Mouse (Mus musculus): ENCODE measurements around the gene Dnajc2. TPM values are rescaled to one million over a fixed set of nuclear protein-coding genes. Genes with fewer than 3 reads are reported as not detected.

Gene Dnajc2
- 92.6 and 99.3 TPM in 2 replicates for polyA plus RNA-seq (2014; fragmentation: Nextera tagmentation; extraction: Ambion mirVana)

GRCm38 (mm10) chr5:21785053-21785452, at the start of gene Dnajc2, which contains the start of gene Psmc2:
Gene Dnajc2 (minus strand): TSS chr5:21785251.
Gene Psmc2 (plus strand): TSS chr5:21785283.
- Histone ChIP-seq H3K9me3 (ENCODE audit: control insufficient read depth, low read length) (no peaks in the 10 kb centered on the region), H3K36me3 (ENCODE audit: control insufficient read depth, insufficient read depth, low read length) (peaks cover 30% of the 10 kb centered on the region), H3K9ac (ENCODE audit: low read depth, low read length) (peak within 1 kb of the TSS; percentile 77), H3K27me3 (ENCODE audit: control insufficient read depth, insufficient read depth, low read length) (no peaks in the 10 kb centered on the region), H3K4me2 (replicated peaks; ENCODE audit: low read depth, low read length) (peak within 1 kb of the TSS; percentile 94), H3K4me3 (ENCODE audit: low read length) (peak within 1 kb of the TSS; percentile 95), H3K27ac (ENCODE audit: low read depth, low read length) (peak within 1 kb of the TSS; percentile 61), H3K4me1 (ENCODE audit: control insufficient read depth, insufficient read depth, low read length) (peaks cover 9% of the 10 kb centered on the region; the same call in 1 of the 2 replicates)
- WGBS = under 1% methylated on average over 37 of the region's 37 CpGs
- ATAC-seq (ENCODE audit: low FRiP score, low TSS enrichment) = peak; percentile 95

DNA sequence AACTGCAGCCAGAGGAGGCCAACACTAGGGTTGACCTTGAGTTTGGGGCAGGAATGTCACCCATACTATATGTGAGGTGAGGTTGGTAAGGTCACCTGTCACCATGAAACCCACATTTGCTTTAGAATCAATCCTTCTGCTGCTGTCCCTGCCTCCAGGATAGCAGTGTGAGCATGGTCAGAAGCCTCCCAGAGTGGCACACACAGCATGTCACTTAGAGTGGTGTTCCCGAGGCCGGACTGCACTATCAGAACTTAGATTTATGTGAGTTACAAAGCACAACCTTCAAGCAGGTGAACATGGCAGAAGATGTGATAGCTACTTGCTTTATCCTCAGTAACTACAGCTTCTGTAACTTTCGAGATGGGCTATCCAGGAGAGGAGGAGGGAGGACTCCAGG, 46.7 kb upstream of the Dnajc2 start:
- H3K4me1 ChIP-seq (ENCODE audit: control insufficient read depth, insufficient read depth, low read length) = no peaks in the 10 kb centered on the region
- H3K36me3 ChIP-seq (ENCODE audit: control insufficient read depth, insufficient read depth, low read length) = no peaks in the 10 kb centered on the region
- WGBS = 70% methylated on average over 3 of the region's 3 CpGs
- H3K9ac ChIP-seq (ENCODE audit: low read depth, low read length) = no peak overlapping the region
- no peak overlapping the region for H3K4me3 ChIP-seq (ENCODE audit: low read length)
- H3K27ac ChIP-seq (ENCODE audit: low read depth, low read length) = no peak overlapping the region
- H3K9me3 ChIP-seq (ENCODE audit: control insufficient read depth, low read length) = no peaks in the 10 kb centered on the region
- no peak overlapping the region for H3K4me2 ChIP-seq (replicated peaks; ENCODE audit: low read depth, low read length)
- ATAC-seq (ENCODE audit: low FRiP score, low TSS enrichment) = no peak
- H3K27me3 ChIP-seq (ENCODE audit: control insufficient read depth, insufficient read depth, low read length) = no peaks in the 10 kb centered on the region

DNA sequence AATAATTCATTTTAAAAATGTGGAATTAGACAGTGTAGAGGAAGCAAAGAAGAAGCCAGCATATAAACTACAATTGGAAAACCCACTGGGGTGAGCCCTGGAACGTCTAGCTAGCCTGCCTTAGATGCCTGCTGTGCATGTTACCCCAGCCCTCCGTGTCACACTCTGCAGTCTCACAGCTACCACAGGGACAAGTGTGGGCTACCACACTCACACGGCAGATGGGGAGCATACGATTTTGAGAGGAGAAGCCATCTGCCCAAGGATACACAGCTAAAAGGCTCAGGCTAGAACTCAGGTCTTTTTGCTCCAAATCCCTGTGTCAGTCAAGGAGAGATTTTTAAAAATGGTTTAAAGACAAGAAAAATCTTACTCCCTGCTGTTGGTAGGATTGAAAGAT, 43.8 kb upstream of the Dnajc2 start:
- no peaks in the 10 kb centered on the region for H3K4me1 ChIP-seq (ENCODE audit: control insufficient read depth, insufficient read depth, low read length)
- no peak for ATAC-seq (ENCODE audit: low FRiP score, low TSS enrichment)
- no peaks in the 10 kb centered on the region for H3K27me3 ChIP-seq (ENCODE audit: control insufficient read depth, insufficient read depth, low read length)
- no peaks in the 10 kb centered on the region for H3K9me3 ChIP-seq (ENCODE audit: control insufficient read depth, low read length)
- no peaks in the 10 kb centered on the region for H3K36me3 ChIP-seq (ENCODE audit: control insufficient read depth, insufficient read depth, low read length)
- no peak overlapping the region for H3K9ac ChIP-seq (ENCODE audit: low read depth, low read length)
- no peak overlapping the region for H3K27ac ChIP-seq (ENCODE audit: low read depth, low read length)
- no peak overlapping the region for H3K4me3 ChIP-seq (ENCODE audit: low read length)
- WGBS = 71% methylated on average over 4 of the region's 4 CpGs
- no peak overlapping the region for H3K4me2 ChIP-seq (replicated peaks; ENCODE audit: low read depth, low read length)

GRCm38 (mm10) chr5:21827643-21828042, 42.6 kb upstream of the Dnajc2 start:
- no peaks in the 10 kb centered on the region for H3K4me1 ChIP-seq (ENCODE audit: control insufficient read depth, insufficient read depth, low read length)
- no peak overlapping the region for H3K4me2 ChIP-seq (replicated peaks; ENCODE audit: low read depth, low read length)
- no peak overlapping the region for H3K9ac ChIP-seq (ENCODE audit: low read depth, low read length)
- H3K27me3 ChIP-seq (ENCODE audit: control insufficient read depth, insufficient read depth, low read length) = no peaks in the 10 kb centered on the region
- 17% methylated on average over 6 of the region's 6 CpGs for WGBS
- peak; percentile 79 for ATAC-seq (ENCODE audit: low FRiP score, low TSS enrichment)
- H3K4me3 ChIP-seq (ENCODE audit: low read length) = no peak overlapping the region
- H3K36me3 ChIP-seq (ENCODE audit: control insufficient read depth, insufficient read depth, low read length) = no peaks in the 10 kb centered on the region
- H3K27ac ChIP-seq (ENCODE audit: low read depth, low read length) = no peak overlapping the region
- H3K9me3 ChIP-seq (ENCODE audit: control insufficient read depth, low read length) = no peaks in the 10 kb centered on the region

DNA sequence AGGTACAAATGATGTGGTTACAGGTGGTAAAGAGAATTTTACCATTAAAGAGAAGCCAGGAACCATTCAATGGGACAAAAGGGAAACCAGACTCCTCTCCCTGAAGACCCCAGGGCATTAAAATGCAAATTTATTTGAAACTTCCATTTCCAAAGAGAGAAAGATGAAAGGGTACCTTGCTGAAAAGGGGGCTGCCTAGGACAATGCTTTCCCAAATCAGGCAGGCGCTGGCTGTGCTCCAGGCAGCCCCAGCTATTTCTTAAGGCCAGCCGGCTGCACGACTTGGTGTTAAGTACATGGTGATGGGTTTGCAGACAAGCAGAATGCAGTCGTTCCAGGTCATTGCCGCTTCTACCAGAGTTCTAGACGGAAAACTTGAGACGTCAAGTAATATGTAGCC, 41.3 kb upstream of the Dnajc2 start:
- 32% methylated on average over 7 of the region's 7 CpGs for WGBS

GRCm38 (mm10) chr5:21813994-21814393, 28.9 kb upstream of the Dnajc2 start:
- WGBS = 43% methylated on average over 1 of the region's 1 CpGs
- H3K9ac ChIP-seq (ENCODE audit: low read depth, low read length) = no peak overlapping the region

More for the DNA sequence above, 41.3 kb upstream of the Dnajc2 start:
- no peaks in the 10 kb centered on the region for H3K4me1 ChIP-seq (ENCODE audit: control insufficient read depth, insufficient read depth, low read length)
- H3K27me3 ChIP-seq (ENCODE audit: control insufficient read depth, insufficient read depth, low read length) = no peaks in the 10 kb centered on the region
- no peaks in the 10 kb centered on the region for H3K9me3 ChIP-seq (ENCODE audit: control insufficient read depth, low read length)
- H3K4me2 ChIP-seq (replicated peaks; ENCODE audit: low read depth, low read length) = no peak overlapping the region
- no peak overlapping the region for H3K4me3 ChIP-seq (ENCODE audit: low read length)
- H3K36me3 ChIP-seq (ENCODE audit: control insufficient read depth, insufficient read depth, low read length) = no peaks in the 10 kb centered on the region
- H3K27ac ChIP-seq (ENCODE audit: low read depth, low read length) = no peak overlapping the region
- no peak for ATAC-seq (ENCODE audit: low FRiP score, low TSS enrichment)
- no peak overlapping the region for H3K9ac ChIP-seq (ENCODE audit: low read depth, low read length)

GRCm38 (mm10) chr5:21810924-21811323, 25.9 kb upstream of the Dnajc2 start:
- no peak overlapping the region for H3K4me2 ChIP-seq (replicated peaks; ENCODE audit: low read depth, low read length)
- H3K4me1 ChIP-seq (ENCODE audit: control insufficient read depth, insufficient read depth, low read length) = no peaks in the 10 kb centered on the region
- WGBS = 76% methylated on average over 10 of the region's 10 CpGs
- ATAC-seq (ENCODE audit: low FRiP score, low TSS enrichment) = no peak
- no peaks in the 10 kb centered on the region for H3K9me3 ChIP-seq (ENCODE audit: control insufficient read depth, low read length)
- no peak overlapping the region for H3K27ac ChIP-seq (ENCODE audit: low read depth, low read length)
- no peaks in the 10 kb centered on the region for H3K27me3 ChIP-seq (ENCODE audit: control insufficient read depth, insufficient read depth, low read length)
- H3K9ac ChIP-seq (ENCODE audit: low read depth, low read length) = no peak overlapping the region
- no peak overlapping the region for H3K4me3 ChIP-seq (ENCODE audit: low read length)
- H3K36me3 ChIP-seq (ENCODE audit: control insufficient read depth, insufficient read depth, low read length) = no peaks in the 10 kb centered on the region

More at GRCm38 (mm10) chr5:21813994-21814393, 28.9 kb upstream of the Dnajc2 start:
- H3K4me3 ChIP-seq (ENCODE audit: low read length) = no peak overlapping the region
- ATAC-seq (ENCODE audit: low FRiP score, low TSS enrichment) = no peak
- no peak overlapping the region for H3K4me2 ChIP-seq (replicated peaks; ENCODE audit: low read depth, low read length)
- H3K27ac ChIP-seq (ENCODE audit: low read depth, low read length) = no peak overlapping the region
- no peaks in the 10 kb centered on the region for H3K4me1 ChIP-seq (ENCODE audit: control insufficient read depth, insufficient read depth, low read length)
- no peaks in the 10 kb centered on the region for H3K36me3 ChIP-seq (ENCODE audit: control insufficient read depth, insufficient read depth, low read length)
- H3K27me3 ChIP-seq (ENCODE audit: control insufficient read depth, insufficient read depth, low read length) = no peaks in the 10 kb centered on the region
- no peaks in the 10 kb centered on the region for H3K9me3 ChIP-seq (ENCODE audit: control insufficient read depth, low read length)

DNA sequence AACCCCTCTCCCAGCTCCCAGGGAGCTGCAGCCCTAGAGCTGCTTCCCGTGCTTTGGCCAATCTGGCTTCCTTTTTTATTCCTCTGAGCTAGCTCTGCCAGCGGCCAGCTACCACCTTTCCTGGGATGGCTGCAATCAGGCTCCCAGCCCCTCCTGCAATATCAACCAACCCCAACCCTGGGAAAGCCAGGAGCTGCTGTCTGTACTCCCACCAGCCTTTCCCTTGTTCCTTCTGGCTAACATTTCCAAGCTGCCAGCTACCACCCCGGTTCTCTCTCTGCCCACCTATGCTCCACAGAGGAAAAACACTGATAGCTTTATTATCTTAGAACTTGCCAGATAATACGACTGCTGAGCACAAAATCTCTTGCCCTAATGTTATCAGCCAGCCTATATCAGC, 19.8 kb upstream of the Dnajc2 start:
- no peaks in the 10 kb centered on the region for H3K27me3 ChIP-seq (ENCODE audit: control insufficient read depth, insufficient read depth, low read length)
- no peak overlapping the region for H3K27ac ChIP-seq (ENCODE audit: low read depth, low read length)
- H3K4me3 ChIP-seq (ENCODE audit: low read length) = no peak overlapping the region
- no peak overlapping the region for H3K9ac ChIP-seq (ENCODE audit: low read depth, low read length)
- no peaks in the 10 kb centered on the region for H3K9me3 ChIP-seq (ENCODE audit: control insufficient read depth, low read length)
- ATAC-seq (ENCODE audit: low FRiP score, low TSS enrichment) = no peak
- no peak overlapping the region for H3K4me2 ChIP-seq (replicated peaks; ENCODE audit: low read depth, low read length)
- H3K4me1 ChIP-seq (ENCODE audit: control insufficient read depth, insufficient read depth, low read length) = no peaks in the 10 kb centered on the region
- peaks cover 46% of the 10 kb centered on the region for H3K36me3 ChIP-seq (ENCODE audit: control insufficient read depth, insufficient read depth, low read length)
- WGBS = 88% methylated on average over 4 of the region's 4 CpGs

DNA sequence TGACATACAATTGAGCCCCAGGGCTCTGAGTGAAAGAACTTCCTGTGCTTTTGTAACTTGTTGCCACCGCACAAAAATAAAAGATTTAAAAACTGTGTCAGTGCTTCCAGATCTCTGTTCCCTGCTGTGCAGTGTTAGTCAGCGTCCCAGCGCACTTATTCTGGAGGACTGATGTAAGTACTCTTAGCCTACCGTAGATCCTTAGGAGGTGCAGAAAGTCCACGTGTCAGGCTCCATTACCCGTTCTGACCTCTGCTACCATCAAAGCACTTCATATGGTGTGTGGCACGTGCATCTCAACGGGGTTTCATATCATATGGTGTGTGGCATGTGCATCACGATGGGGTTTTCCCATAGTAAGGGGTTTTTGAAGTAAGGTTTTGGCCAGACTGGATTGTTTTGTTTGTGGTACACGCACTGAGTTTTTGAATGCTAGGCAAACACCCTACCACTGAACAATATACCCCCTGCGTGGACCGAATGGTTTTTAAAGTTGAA, 18.7 kb upstream of the Dnajc2 start:
- ATAC-seq (ENCODE audit: low FRiP score, low TSS enrichment) = no peak
- H3K4me2 ChIP-seq (replicated peaks; ENCODE audit: low read depth, low read length) = no peak overlapping the region
- no peaks in the 10 kb centered on the region for H3K4me1 ChIP-seq (ENCODE audit: control insufficient read depth, insufficient read depth, low read length)
- no peak overlapping the region for H3K27ac ChIP-seq (ENCODE audit: low read depth, low read length)
- H3K4me3 ChIP-seq (ENCODE audit: low read length) = no peak overlapping the region
- peaks cover 56% of the 10 kb centered on the region for H3K36me3 ChIP-seq (ENCODE audit: control insufficient read depth, insufficient read depth, low read length)
- H3K9ac ChIP-seq (ENCODE audit: low read depth, low read length) = no peak overlapping the region
- no peaks in the 10 kb centered on the region for H3K27me3 ChIP-seq (ENCODE audit: control insufficient read depth, insufficient read depth, low read length)
- 94% methylated on average over 12 of the region's 12 CpGs for WGBS
- no peaks in the 10 kb centered on the region for H3K9me3 ChIP-seq (ENCODE audit: control insufficient read depth, low read length)
